Mouse (Mus musculus): ENCODE measurements around the gene Pik3cg. TPM values are rescaled to one million over a fixed set of nuclear protein-coding genes. Genes with fewer than 3 reads are reported as not detected.
A peak's percentile ranks its signal among the peaks of the same experiment; 100 is the strongest.

The Pik3cg gene
- polyA plus RNA-seq, 2 experiments: 2.4 to 3.5 TPM

DNA sequence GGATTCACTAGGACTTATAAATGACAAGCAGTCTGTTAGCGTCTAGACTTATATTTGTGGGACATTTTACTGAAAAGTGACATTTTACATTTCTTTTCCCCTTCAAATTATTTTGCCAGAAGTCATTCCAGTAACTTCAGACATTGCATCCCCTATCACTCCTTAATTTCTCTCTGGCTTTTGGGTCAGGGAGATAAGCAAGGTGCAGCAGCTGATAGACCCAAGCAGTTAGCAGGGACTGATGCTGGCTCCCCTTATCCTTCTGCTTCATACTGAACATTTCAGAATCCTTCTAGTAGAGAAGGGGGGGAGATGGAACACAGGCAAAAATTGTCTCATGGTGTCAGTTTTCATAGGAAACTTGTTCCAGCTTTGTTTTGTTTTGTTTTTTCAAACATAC lies 22.9 kb upstream of the Pik3cg start:
- no peak for TF ChIP-seq CTCF (IDR thresholded peaks at IDR 0.05; ENCODE audit: low read depth)
- peak; percentile 96 for TF ChIP-seq EP300 (IDR thresholded peaks at IDR 0.05; ENCODE audit: low read depth)

DNA sequence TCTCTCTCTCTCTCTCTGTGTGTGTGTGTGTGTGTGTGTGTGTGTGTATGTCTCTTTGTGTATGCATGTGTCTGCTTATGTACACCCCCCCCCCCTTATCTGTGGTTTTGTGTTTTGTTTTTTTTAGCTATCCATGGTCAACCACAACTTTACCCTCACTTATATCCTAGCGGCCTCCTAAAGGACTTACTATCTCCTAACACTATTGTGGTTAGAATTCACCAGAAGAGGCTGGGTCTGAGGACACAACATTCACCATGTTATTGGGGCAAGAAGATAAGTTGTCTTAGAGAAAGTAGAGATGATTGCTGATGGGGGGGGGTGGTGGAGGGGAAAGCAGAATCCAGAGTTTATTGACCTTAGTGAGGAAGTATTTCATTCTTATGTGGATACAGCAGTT lies 15.2 kb upstream of the Pik3cg start:
- Histone ChIP-seq H3K9ac (replicated peaks) (no peak overlapping the region), H3K4me1 (replicated peaks; ENCODE audit: control insufficient read depth in 2 of 2, insufficient read depth in 2 of 2, low read length in 1 of 2) (0 out of 4 replicates have a peak, but pooled peaks cover 0 to 3% of the 10 kb centered on the region in 2 experiments), H3K27me3 (ENCODE audit: control insufficient read depth, insufficient read depth, low read length) (no peaks in the 10 kb centered on the region), H3K36me3 (replicated peaks; ENCODE audit: control insufficient read depth, insufficient read depth, low read depth) (no peaks in the 10 kb centered on the region), H3K27ac (no peak overlapping the region), H3K4me2 (ENCODE audit: low read depth) (no peak overlapping the region), H3K4me3 (ENCODE audit: insufficient read depth in 1 of 2, low read depth in 2 of 2, low read length in 2 of 2) (no peak overlapping the region), H3K9me3 (ENCODE audit: control insufficient read depth, low read length) (no peaks in the 10 kb centered on the region)
- TF ChIP-seq EP300 (IDR thresholded peaks at IDR 0.05; ENCODE audit: low read depth): no peak
- TF ChIP-seq CTCF (IDR thresholded peaks at IDR 0.05; ENCODE audit: low read depth): no peak
- no peak for ATAC-seq (ENCODE audit: insufficient read depth)
- 10% methylated on average over 1 of the region's 1 CpGs for WGBS (ENCODE audit: insufficient replicate concordance)
- no peak for DNase-seq (ENCODE audit: low read depth in 3 of 3, low spot score in 3 of 3)

More for the DNA sequence above, 22.9 kb upstream of the Pik3cg start:
- peak overlapping the region; percentile 43 for H3K4me2 ChIP-seq (ENCODE audit: low read depth)
- H3K9ac ChIP-seq (replicated peaks): no peak overlapping the region
- H3K9me3 ChIP-seq (ENCODE audit: control insufficient read depth, low read length): no peaks in the 10 kb centered on the region
- no peaks in the 10 kb centered on the region for H3K36me3 ChIP-seq (replicated peaks; ENCODE audit: control insufficient read depth, insufficient read depth, low read depth)
- ATAC-seq (ENCODE audit: insufficient read depth) (peak; percentile 91), DNase-seq (ENCODE audit: low read depth in 3 of 3, low spot score in 3 of 3) (peak; percentile 72 to 82 (median 76))
- H3K27me3 ChIP-seq (ENCODE audit: control insufficient read depth, insufficient read depth, low read length): no peaks in the 10 kb centered on the region
- peaks cover 23 to 29% of the 10 kb centered on the region in 2 experiments for H3K4me1 ChIP-seq (replicated peaks; ENCODE audit: control insufficient read depth in 2 of 2, insufficient read depth in 2 of 2, low read length in 1 of 2)
- H3K27ac ChIP-seq: no peak overlapping the region; the same call in 1 of the 2 replicates
- 82% methylated on average over 1 of the region's 1 CpGs for WGBS (ENCODE audit: insufficient replicate concordance)
- H3K4me3 ChIP-seq (ENCODE audit: insufficient read depth in 1 of 2, low read depth in 2 of 2, low read length in 2 of 2): no peak overlapping the region

DNA sequence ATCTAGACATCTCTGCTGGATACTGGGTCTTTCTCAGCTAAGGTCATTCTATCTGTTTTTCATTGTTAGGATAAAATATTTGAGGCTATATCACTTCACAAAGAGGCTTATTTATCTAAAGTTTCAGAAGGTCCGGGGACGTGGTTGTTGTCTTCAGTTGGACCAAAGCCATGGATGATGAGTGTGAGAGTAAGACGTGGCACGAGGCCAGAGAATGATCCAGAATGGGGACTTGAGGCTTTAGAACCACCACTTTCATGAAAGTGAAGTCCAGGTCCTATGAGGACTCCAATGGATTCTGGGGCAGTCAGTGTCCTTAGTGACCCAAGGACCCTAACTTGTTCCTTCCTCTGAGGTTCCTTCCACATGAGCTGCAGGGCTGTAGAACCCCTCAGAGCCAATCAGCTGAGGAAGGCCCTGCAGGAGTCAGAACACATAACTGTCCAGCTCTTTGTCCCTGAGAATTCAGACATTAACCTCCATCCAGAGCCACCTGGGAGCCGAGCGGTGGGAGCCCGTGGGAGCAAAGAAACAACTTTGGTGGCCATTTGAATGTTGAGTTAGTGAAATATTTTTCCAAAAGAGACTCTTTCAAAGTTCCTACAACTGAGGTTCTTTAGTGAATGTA lies 14.4 kb upstream of the Pik3cg start:
- Histone ChIP-seq H3K4me2 (ENCODE audit: low read depth) (no peak overlapping the region), H3K36me3 (replicated peaks; ENCODE audit: control insufficient read depth, insufficient read depth, low read depth) (no peaks in the 10 kb centered on the region), H3K27me3 (ENCODE audit: control insufficient read depth, insufficient read depth, low read length) (no peaks in the 10 kb centered on the region), H3K4me3 (ENCODE audit: insufficient read depth in 1 of 2, low read depth in 2 of 2, low read length in 2 of 2) (no peak overlapping the region), H3K27ac (no peak overlapping the region), H3K9ac (replicated peaks) (no peak overlapping the region), H3K9me3 (ENCODE audit: control insufficient read depth, low read length) (no peaks in the 10 kb centered on the region), H3K4me1 (replicated peaks; ENCODE audit: control insufficient read depth in 2 of 2, insufficient read depth in 2 of 2, low read length in 1 of 2) (0 out of 4 replicates have a peak, but pooled peaks cover 0 to 3% of the 10 kb centered on the region in 2 experiments)
- ATAC-seq (ENCODE audit: insufficient read depth): no peak
- no peak for TF ChIP-seq EP300 (IDR thresholded peaks at IDR 0.05; ENCODE audit: low read depth)
- DNase-seq (ENCODE audit: low read depth in 3 of 3, low spot score in 3 of 3): no peak
- 68% methylated on average over 7 of the region's 7 CpGs for WGBS (ENCODE audit: insufficient replicate concordance)

DNA sequence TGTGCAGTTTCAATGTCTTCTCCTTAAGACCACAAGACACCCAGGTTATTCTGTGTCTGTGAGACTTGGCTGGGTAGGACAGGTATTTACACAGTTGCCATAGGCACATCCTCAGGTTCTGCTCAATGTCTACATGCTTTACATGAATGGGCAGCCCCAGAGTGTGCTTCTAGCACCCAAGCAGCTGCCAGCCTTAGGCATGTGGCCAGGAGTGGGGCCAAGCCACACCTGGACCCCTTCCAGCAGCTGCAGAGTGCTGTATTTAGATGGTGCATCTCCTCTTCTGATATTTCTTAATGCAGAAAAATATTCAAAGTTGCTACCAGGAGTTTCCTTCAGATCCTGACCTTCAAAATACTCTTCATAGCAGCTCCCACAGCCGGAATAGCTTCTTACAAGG lies 11.9 kb upstream of the Pik3cg start:
- H3K27me3 ChIP-seq (ENCODE audit: control insufficient read depth, insufficient read depth, low read length): no peaks in the 10 kb centered on the region
- H3K4me1 ChIP-seq (replicated peaks; ENCODE audit: control insufficient read depth in 2 of 2, insufficient read depth in 2 of 2, low read length in 1 of 2): 0 out of 4 replicates have a peak, but pooled peaks cover 0 to 3% of the 10 kb centered on the region in 2 experiments
- H3K9me3 ChIP-seq (ENCODE audit: control insufficient read depth, low read length): no peaks in the 10 kb centered on the region
- no peak overlapping the region for H3K9ac ChIP-seq (replicated peaks)
- DNase-seq (ENCODE audit: low read depth in 3 of 3, low spot score in 3 of 3) (no peak), ATAC-seq (ENCODE audit: insufficient read depth) (no peak)
- 78% methylated on average over 1 of the region's 1 CpGs for WGBS (ENCODE audit: insufficient replicate concordance)
- H3K4me2 ChIP-seq (ENCODE audit: low read depth): no peak overlapping the region
- no peak overlapping the region for H3K4me3 ChIP-seq (ENCODE audit: insufficient read depth in 1 of 2, low read depth in 2 of 2, low read length in 2 of 2)
- H3K36me3 ChIP-seq (replicated peaks; ENCODE audit: control insufficient read depth, insufficient read depth, low read depth): no peaks in the 10 kb centered on the region
- TF ChIP-seq CTCF (IDR thresholded peaks at IDR 0.05; ENCODE audit: low read depth): no peak
- TF ChIP-seq EP300 (IDR thresholded peaks at IDR 0.05; ENCODE audit: low read depth): no peak
- no peak overlapping the region for H3K27ac ChIP-seq

DNA sequence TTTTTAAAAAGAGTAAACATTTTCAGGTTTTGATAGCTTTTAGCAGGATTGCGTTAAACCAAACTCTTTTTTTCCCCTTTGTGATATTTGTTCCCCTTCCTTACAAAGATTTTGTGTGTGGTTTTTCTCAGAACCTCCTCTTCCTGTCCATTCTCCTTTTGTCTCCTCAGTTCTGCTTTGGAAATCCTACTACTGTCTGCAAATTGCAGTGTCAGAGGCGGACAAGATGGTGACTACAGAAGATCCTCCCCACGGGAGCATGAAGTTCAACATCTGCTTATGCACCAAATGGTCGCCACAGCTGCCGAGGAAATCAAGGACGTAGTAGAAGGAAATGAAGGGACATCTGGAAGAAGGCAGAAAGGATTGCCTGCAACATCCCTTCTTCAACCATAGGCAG lies 6.7 kb upstream of the Pik3cg start:
- no peak for TF ChIP-seq EP300 (IDR thresholded peaks at IDR 0.05; ENCODE audit: low read depth)
- no peak for TF ChIP-seq CTCF (IDR thresholded peaks at IDR 0.05; ENCODE audit: low read depth)
- Histone ChIP-seq H3K4me2 (ENCODE audit: low read depth) (no peak overlapping the region), H3K27me3 (ENCODE audit: control insufficient read depth, insufficient read depth, low read length) (no peaks in the 10 kb centered on the region), H3K9me3 (ENCODE audit: control insufficient read depth, low read length) (no peaks in the 10 kb centered on the region), H3K4me1 (replicated peaks; ENCODE audit: control insufficient read depth in 2 of 2, insufficient read depth in 2 of 2, low read length in 1 of 2) (no peaks in the 10 kb centered on the region), H3K9ac (replicated peaks) (no peak overlapping the region), H3K36me3 (replicated peaks; ENCODE audit: control insufficient read depth, insufficient read depth, low read depth) (no peaks in the 10 kb centered on the region), H3K27ac (no peak overlapping the region), H3K4me3 (ENCODE audit: insufficient read depth in 1 of 2, low read depth in 2 of 2, low read length in 2 of 2) (no peak overlapping the region)
- DNase-seq (ENCODE audit: low read depth in 3 of 3, low spot score in 3 of 3): no peak
- WGBS (ENCODE audit: insufficient replicate concordance): 37% methylated on average over 6 of the region's 6 CpGs
- ATAC-seq (ENCODE audit: insufficient read depth): no peak
